In the genomic region with DNA sequence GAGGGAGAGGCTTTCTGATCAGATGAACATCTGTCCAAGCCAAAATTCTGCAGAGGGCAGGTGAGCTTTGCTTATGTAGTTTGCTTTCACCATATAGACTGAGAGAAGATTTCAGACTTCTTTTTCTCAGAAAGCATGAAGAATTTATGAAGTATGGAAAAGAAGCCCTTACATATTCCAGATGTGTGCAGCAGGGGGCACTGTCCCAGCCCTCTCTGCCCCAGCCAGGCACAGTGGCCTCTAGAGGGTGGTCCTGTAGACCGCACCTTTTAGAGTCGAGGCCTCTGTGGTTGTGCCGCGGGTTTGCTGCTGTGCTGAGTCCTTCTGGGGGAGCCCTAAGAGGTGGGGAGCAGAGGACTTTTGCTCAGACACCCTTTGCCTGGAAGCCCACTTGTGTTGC, we compare ENCODE assay signal across 10 mouse cellular contexts. TPM values are rescaled to one million over a fixed set of nuclear protein-coding genes. Genes with fewer than 3 reads are reported as not detected.
A peak's percentile ranks its signal among the peaks of the same experiment; 100 is the strongest.
DNase-seq lines count a peak whose midpoint lies in the region; ATAC-seq lines count a peak whose summit lies in the region.
"Had no signal": no experiment of that assay in that cellular context is flagged by ENCODE, and none has a peak within 500 bp of the region (broad histone marks: within the 10 kb centered on the region; RNA-seq: fewer than 3 reads in every experiment).

No protein-coding gene starts in this region.

- H3K9ac ChIP-seq in forebrain, embryonic 11.5 days (ENCODE audit: low read length): no peak overlapping the region
- no peak overlapping the region for H3K9ac ChIP-seq in forebrain, embryonic 14.5 days (ENCODE audit: low read length)
- H3K9ac ChIP-seq in neural tube, embryonic 12.5 days: no peak overlapping the region
- no peak overlapping the region for H3K9ac ChIP-seq in neural tube, embryonic 15.5 days (replicated peaks)
- H3K9ac ChIP-seq: embryonic facial prominence, embryonic 12.5 days; heart, embryonic 15.5 days had no signal

- 60% methylated on average over 4 of the region's 4 CpGs for WGBS in forebrain, embryonic 11.5 days
- 61% methylated on average over 4 of the region's 4 CpGs for WGBS in forebrain, embryonic 14.5 days
- WGBS in neural tube, embryonic 12.5 days: 67% methylated on average over 4 of the region's 4 CpGs
- WGBS in neural tube, embryonic 15.5 days: 65% methylated on average over 4 of the region's 4 CpGs

- no peaks in the 10 kb centered on the region for H3K27me3 ChIP-seq in forebrain, embryonic 11.5 days (ENCODE audit: control insufficient read depth, insufficient read depth, low read length)
- no peaks in the 10 kb centered on the region for H3K27me3 ChIP-seq in forebrain, embryonic 14.5 days (replicated peaks; ENCODE audit: control insufficient read depth, insufficient read depth, low read length)
- H3K27me3 ChIP-seq in neural tube, embryonic 12.5 days (replicated peaks): no peaks in the 10 kb centered on the region
- no peaks in the 10 kb centered on the region for H3K27me3 ChIP-seq in neural tube, embryonic 15.5 days (replicated peaks)
- H3K27me3 ChIP-seq: embryonic facial prominence, embryonic 12.5 days; heart, embryonic 15.5 days had no signal

- no peaks in the 10 kb centered on the region for H3K9me3 ChIP-seq in forebrain, embryonic 11.5 days (ENCODE audit: control insufficient read depth, low read length)
- no peaks in the 10 kb centered on the region for H3K9me3 ChIP-seq in forebrain, embryonic 14.5 days (replicated peaks; ENCODE audit: control insufficient read depth, low read length)
- no peaks in the 10 kb centered on the region for H3K9me3 ChIP-seq in neural tube, embryonic 12.5 days
- no peaks in the 10 kb centered on the region for H3K9me3 ChIP-seq in neural tube, embryonic 15.5 days (replicated peaks)
- H3K9me3 ChIP-seq: embryonic facial prominence, embryonic 12.5 days; heart, embryonic 15.5 days had no signal

- peaks cover 2% of the 10 kb centered on the region; the same call in 1 of the 2 replicates for H3K36me3 ChIP-seq in forebrain, embryonic 11.5 days (ENCODE audit: control insufficient read depth, insufficient read depth, low read length)
- peaks cover 72% of the 10 kb centered on the region for H3K36me3 ChIP-seq in forebrain, embryonic 14.5 days (ENCODE audit: control insufficient read depth, insufficient read depth, low read length)
- peaks cover 78% of the 10 kb centered on the region for H3K36me3 ChIP-seq in neural tube, embryonic 12.5 days
- peaks cover 74% of the 10 kb centered on the region for H3K36me3 ChIP-seq in neural tube, embryonic 15.5 days

- ATAC-seq in forebrain, embryonic 11.5 days (replicated peaks; ENCODE audit: low FRiP score): no peak
- ATAC-seq in forebrain, embryonic 14.5 days: no peak
- ATAC-seq in neural tube, embryonic 12.5 days (ENCODE audit: low FRiP score, low read depth): peak; percentile 56; the same call in 1 of the 2 replicates
- no peak for ATAC-seq in neural tube, embryonic 15.5 days (ENCODE audit: low FRiP score)
- peak; percentile 81 for ATAC-seq in granulocyte monocyte progenitor cell, adult 5-6 weeks (replicated peaks; ENCODE audit: poor library complexity, severe bottlenecking)
- no peak for ATAC-seq in monocyte, adult 5-6 weeks (replicated peaks; ENCODE audit: insufficient number of reproducible peaks, low FRiP score, low TSS enrichment, poor library complexity, severe bottlenecking)

- H3K4me2 ChIP-seq in forebrain, embryonic 11.5 days (ENCODE audit: low read depth, low read length, severe bottlenecking): no peak overlapping the region
- no peak overlapping the region for H3K4me2 ChIP-seq in forebrain, embryonic 14.5 days (ENCODE audit: low read length)
- H3K4me2 ChIP-seq in neural tube, embryonic 12.5 days (replicated peaks): no peak overlapping the region
- H3K4me2 ChIP-seq in neural tube, embryonic 15.5 days: no peak overlapping the region
- H3K4me2 ChIP-seq: embryonic facial prominence, embryonic 12.5 days; heart, embryonic 15.5 days had no signal

- H3K4me1 ChIP-seq in forebrain, embryonic 11.5 days (replicated peaks; ENCODE audit: control insufficient read depth, insufficient read depth, low read length): no peaks in the 10 kb centered on the region
- no peaks in the 10 kb centered on the region for H3K4me1 ChIP-seq in forebrain, embryonic 14.5 days (ENCODE audit: control insufficient read depth, insufficient read depth, low read length)
- no peaks in the 10 kb centered on the region for H3K4me1 ChIP-seq in neural tube, embryonic 12.5 days
- H3K4me1 ChIP-seq in neural tube, embryonic 15.5 days: no peaks in the 10 kb centered on the region
- H3K4me1 ChIP-seq: embryonic facial prominence, embryonic 12.5 days; heart, embryonic 15.5 days had no signal

- no peak overlapping the region for H3K27ac ChIP-seq in forebrain, embryonic 11.5 days (ENCODE audit: low read depth, low read length)
- H3K27ac ChIP-seq in forebrain, embryonic 14.5 days (ENCODE audit: low read depth, low read length): no peak overlapping the region
- no peak overlapping the region for H3K27ac ChIP-seq in neural tube, embryonic 12.5 days
- H3K27ac ChIP-seq in neural tube, embryonic 15.5 days (replicated peaks): no peak overlapping the region
- H3K27ac ChIP-seq: embryonic facial prominence, embryonic 12.5 days; heart, embryonic 15.5 days had no signal

- no peak overlapping the region for H3K4me3 ChIP-seq in forebrain, embryonic 11.5 days (ENCODE audit: low read depth, low read length)
- no peak overlapping the region for H3K4me3 ChIP-seq in forebrain, embryonic 14.5 days (ENCODE audit: low read depth, low read length)
- H3K4me3 ChIP-seq in neural tube, embryonic 12.5 days: no peak overlapping the region
- H3K4me3 ChIP-seq in neural tube, embryonic 15.5 days (replicated peaks): no peak overlapping the region
- H3K4me3 ChIP-seq: embryonic facial prominence, embryonic 12.5 days; heart, embryonic 15.5 days had no signal

- peak; percentile 55 for DNase-seq in forebrain, embryonic 11.5 days (ENCODE audit: low spot score)
- DNase-seq in forebrain, embryonic 14.5 days (ENCODE audit: low spot score): no peak
- peak; percentile 21 to 28 for DNase-seq in thymus, postnatal 36 days
- DNase-seq in embryo, embryonic 10.5 days (ENCODE audit: low spot score): no peak

RNA-seq across cellular contexts. Expression of a gene that starts 43.0 kb away (rescaled TPM):
- 28.7 and 30.0 TPM in 2 replicates for polyA plus RNA-seq in forebrain, embryonic 11.5 days (2014; fragmentation: Nextera tagmentation; extraction: Ambion mirVana)
- polyA plus RNA-seq in forebrain, embryonic 14.5 days (2014; fragmentation: Nextera tagmentation; extraction: Ambion mirVana): 23.2 and 29.3 TPM in 2 replicates
- polyA plus RNA-seq in neural tube, embryonic 12.5 days (2016; fragmentation: Nextera tagmentation; extraction: Ambion mirVana): 42.9 and 47.6 TPM in 2 replicates
- 49.4 and 57.8 TPM in 2 replicates for polyA plus RNA-seq in neural tube, embryonic 15.5 days (2015; fragmentation: Nextera tagmentation; extraction: Ambion mirVana)
- total RNA-seq in granulocyte monocyte progenitor cell, adult 5-6 weeks (2014; fragmentation: Nextera tagmentation): 8.7 and 22.5 TPM in 2 replicates
- 7.0 and 9.7 TPM in 2 replicates for total RNA-seq in granulocyte monocyte progenitor cell, adult 5-6 weeks (2017)
- total RNA-seq in monocyte, adult 5-6 weeks (2017): 48.5 to 54.3 TPM (median 49.2 TPM) in 3 replicates

RNA-seq across cellular contexts. Expression of a gene that starts 52.9 kb away (rescaled TPM):
- polyA plus RNA-seq in forebrain, embryonic 11.5 days (2014; fragmentation: Nextera tagmentation; extraction: Ambion mirVana): 422 and 431 TPM in 2 replicates
- polyA plus RNA-seq in forebrain, embryonic 14.5 days (2014; fragmentation: Nextera tagmentation; extraction: Ambion mirVana): 217 and 258 TPM in 2 replicates
- polyA plus RNA-seq in neural tube, embryonic 12.5 days (2016; fragmentation: Nextera tagmentation; extraction: Ambion mirVana): 189 and 190 TPM in 2 replicates
- 98.3 and 150 TPM in 2 replicates for polyA plus RNA-seq in neural tube, embryonic 15.5 days (2015; fragmentation: Nextera tagmentation; extraction: Ambion mirVana)
- total RNA-seq in granulocyte monocyte progenitor cell, adult 5-6 weeks (2014; fragmentation: Nextera tagmentation): 627 and 644 TPM in 2 replicates
- 619 and 668 TPM in 2 replicates for total RNA-seq in granulocyte monocyte progenitor cell, adult 5-6 weeks (2017)
- 228 to 330 TPM (median 247 TPM) in 3 replicates for total RNA-seq in monocyte, adult 5-6 weeks (2017)

RNA-seq across cellular contexts. Expression of a gene that starts 58.4 kb away (rescaled TPM):
- 44.5 and 48.5 TPM in 2 replicates for polyA plus RNA-seq in forebrain, embryonic 11.5 days (2014; fragmentation: Nextera tagmentation; extraction: Ambion mirVana)
- 51.3 and 53.6 TPM in 2 replicates for polyA plus RNA-seq in forebrain, embryonic 14.5 days (2014; fragmentation: Nextera tagmentation; extraction: Ambion mirVana)
- 54.3 and 59.6 TPM in 2 replicates for polyA plus RNA-seq in neural tube, embryonic 12.5 days (2016; fragmentation: Nextera tagmentation; extraction: Ambion mirVana)
- polyA plus RNA-seq in neural tube, embryonic 15.5 days (2015; fragmentation: Nextera tagmentation; extraction: Ambion mirVana): 40.8 and 42.8 TPM in 2 replicates
- total RNA-seq in granulocyte monocyte progenitor cell, adult 5-6 weeks (2014; fragmentation: Nextera tagmentation): 50.1 and 51.5 TPM in 2 replicates
- total RNA-seq in granulocyte monocyte progenitor cell, adult 5-6 weeks (2017): 18.7 and 19.4 TPM in 2 replicates
- total RNA-seq in monocyte, adult 5-6 weeks (2017): 11.2 to 19.1 TPM (median 15.5 TPM) in 3 replicates

Comparison
In these comparisons a context has a peak if more than half of its experiments do, and no peak if none do; other contexts are left out.
1. ATAC-seq: peak in neural tube, embryonic 12.5 days (single experiment) and granulocyte monocyte progenitor cell, adult 5-6 weeks (single experiment); none in forebrain, embryonic 11.5 days (single experiment), forebrain, embryonic 14.5 days (single experiment), neural tube, embryonic 15.5 days (single experiment) and monocyte, adult 5-6 weeks (single experiment).
2. DNase-seq: peak in forebrain, embryonic 11.5 days (single experiment) and thymus, postnatal 36 days (2 of 2); none in forebrain, embryonic 14.5 days (single experiment) and embryo, embryonic 10.5 days (single experiment).